Mouse (Mus musculus): ENCODE measurements around the gene Cyp3a13.
"Not testable (repeated sequence)": the region's sequence is repeated elsewhere in the genome, so short reads cannot be mapped to it uniquely, and the experiment has no call there.

Gene Cyp3a13

GRCm38 (mm10) chr5:137871644-137872380 is 49.6 kb downstream of the Cyp3a13 start, which contains the start of gene Pilrb2:
Pilrb2 (minus strand) TSS chr5:137871815.
- not testable (repeated sequence) for DNase-seq

GRCm38 (mm10) chr5:137868600-137868999 is 52.8 kb downstream of the Cyp3a13 start:
- not testable (repeated sequence) for DNase-seq

- not testable (repeated sequence) for DNase-seq
Observed at GRCm38 (mm10) chr5:137864008-137864407, 57.4 kb downstream of the Cyp3a13 start.

- not testable (repeated sequence) for DNase-seq
Observed at GRCm38 (mm10) chr5:137857960-137858710, 63.3 kb downstream of the Cyp3a13 start, which contains the start of gene Pilrb1. Pilrb1 (minus strand) TSS chr5:137858106.

GRCm38 (mm10) chr5:137856870-137857269 is 64.5 kb downstream of the Cyp3a13 start:
- not testable (repeated sequence) for DNase-seq

- DNase-seq: not testable (repeated sequence)
Observed at GRCm38 (mm10) chr5:137854907-137855306, 66.5 kb downstream of the Cyp3a13 start.

- not testable (repeated sequence) for DNase-seq
Observed at GRCm38 (mm10) chr5:137850313-137850712, 71.1 kb downstream of the Cyp3a13 start.
